Mouse (Mus musculus): ENCODE data around the gene Met. TPM values are rescaled to one million over a fixed set of nuclear protein-coding genes. Genes with fewer than 3 reads are reported as not detected.

Met gene
- total and polyA plus RNA-seq, 3 experiments, result 0.76 to 1.4 (median 1.3) TPM

GRCm38 (mm10) chr6:17555719-17556118 is 92.1 kb downstream of the Met start:
- no peak for TF ChIP-seq CTCF (IDR thresholded peaks at IDR 0.05)
- no peak for TF ChIP-seq EP300 (IDR thresholded peaks at IDR 0.05; ENCODE audit: insufficient read depth, low read depth, low read length)
- TF ChIP-seq POLR2A (IDR thresholded peaks at IDR 0.05; ENCODE audit: insufficient read depth, low read depth, low read length), result no peak
- intact Hi-C loops (cut with DNase I), result no loop called here
- Histone ChIP-seq H3K4me3 (no peak overlapping the region), H3K27me3 (ENCODE audit: control insufficient read depth, insufficient read depth, low read length) (no peaks in the 10 kb centered on the region), H3K4me1 (ENCODE audit: control insufficient read depth, insufficient read depth, low read length) (no peaks in the 10 kb centered on the region), H3K9ac (ENCODE audit: low read depth, low read length) (no peak overlapping the region), H3K27ac (no peak overlapping the region), H3K79me2 (replicated peaks; ENCODE audit: control insufficient read depth, insufficient read depth, low read length) (no peaks in the 10 kb centered on the region), H3K36me3 (ENCODE audit: control insufficient read depth, insufficient read depth, low read length) (no peaks in the 10 kb centered on the region)
- WGBS, result 78% methylated on average over 7 of the region's 7 CpGs
- no peak for DNase-seq

GRCm38 (mm10) chr6:17559657-17560056 is 96.1 kb downstream of the Met start:
- intact Hi-C loops (cut with DNase I), result no loop called here
- H3K79me2 ChIP-seq (replicated peaks; ENCODE audit: control insufficient read depth, insufficient read depth, low read length), result no peaks in the 10 kb centered on the region
- no peak for DNase-seq
- 78% methylated on average over 4 of the region's 4 CpGs for WGBS
- H3K4me3 ChIP-seq, result no peak overlapping the region
- TF ChIP-seq CTCF (IDR thresholded peaks at IDR 0.05) (no peak), EP300 (IDR thresholded peaks at IDR 0.05; ENCODE audit: insufficient read depth, low read depth, low read length) (no peak), POLR2A (IDR thresholded peaks at IDR 0.05; ENCODE audit: insufficient read depth, low read depth, low read length) (no peak)
- no peak overlapping the region for H3K9ac ChIP-seq (ENCODE audit: low read depth, low read length)
- H3K27me3 ChIP-seq (ENCODE audit: control insufficient read depth, insufficient read depth, low read length), result no peaks in the 10 kb centered on the region
- no peaks in the 10 kb centered on the region for H3K4me1 ChIP-seq (ENCODE audit: control insufficient read depth, insufficient read depth, low read length)
- H3K27ac ChIP-seq, result no peak overlapping the region
- H3K36me3 ChIP-seq (ENCODE audit: control insufficient read depth, insufficient read depth, low read length), result no peaks in the 10 kb centered on the region

- DNase-seq, result no peak
- H3K27ac ChIP-seq, result no peak overlapping the region
- 81% methylated on average over 2 of the region's 2 CpGs for WGBS
Observed at GRCm38 (mm10) chr6:17561347-17561746, 97.7 kb downstream of the Met start.

GRCm38 (mm10) chr6:17561886-17562285 is 98.3 kb downstream of the Met start:
- TF ChIP-seq CTCF (IDR thresholded peaks at IDR 0.05) (no peak), EP300 (IDR thresholded peaks at IDR 0.05; ENCODE audit: insufficient read depth, low read depth, low read length) (no peak), POLR2A (IDR thresholded peaks at IDR 0.05; ENCODE audit: insufficient read depth, low read depth, low read length) (no peak)
- Histone ChIP-seq H3K79me2 (replicated peaks; ENCODE audit: control insufficient read depth, insufficient read depth, low read length) (no peaks in the 10 kb centered on the region), H3K27me3 (ENCODE audit: control insufficient read depth, insufficient read depth, low read length) (no peaks in the 10 kb centered on the region), H3K27ac (no peak overlapping the region), H3K4me3 (no peak overlapping the region), H3K4me1 (ENCODE audit: control insufficient read depth, insufficient read depth, low read length) (no peaks in the 10 kb centered on the region), H3K9ac (ENCODE audit: low read depth, low read length) (no peak overlapping the region), H3K36me3 (ENCODE audit: control insufficient read depth, insufficient read depth, low read length) (no peaks in the 10 kb centered on the region)
- intact Hi-C loops (cut with DNase I), result no loop called here
- DNase-seq, result no peak
- WGBS, result 77% methylated on average over 3 of the region's 3 CpGs

More at GRCm38 (mm10) chr6:17561347-17561746, 97.7 kb downstream of the Met start:
- intact Hi-C loops (cut with DNase I), result no loop called here
- Histone ChIP-seq H3K36me3 (ENCODE audit: control insufficient read depth, insufficient read depth, low read length) (no peaks in the 10 kb centered on the region), H3K27me3 (ENCODE audit: control insufficient read depth, insufficient read depth, low read length) (no peaks in the 10 kb centered on the region), H3K4me3 (no peak overlapping the region), H3K79me2 (replicated peaks; ENCODE audit: control insufficient read depth, insufficient read depth, low read length) (no peaks in the 10 kb centered on the region), H3K9ac (ENCODE audit: low read depth, low read length) (no peak overlapping the region), H3K4me1 (ENCODE audit: control insufficient read depth, insufficient read depth, low read length) (no peaks in the 10 kb centered on the region)
- no peak for TF ChIP-seq CTCF (IDR thresholded peaks at IDR 0.05)

GRCm38 (mm10) chr6:17562472-17563088 is 99.0 kb downstream of the Met start:
- H3K4me3 ChIP-seq, result no peak overlapping the region
- TF ChIP-seq POLR2A (IDR thresholded peaks at IDR 0.05; ENCODE audit: insufficient read depth, low read depth, low read length) (no peak), EP300 (IDR thresholded peaks at IDR 0.05; ENCODE audit: insufficient read depth, low read depth, low read length) (no peak), CTCF (IDR thresholded peaks at IDR 0.05) (no peak)
- DNase-seq, result no peak
- no peaks in the 10 kb centered on the region for H3K27me3 ChIP-seq (ENCODE audit: control insufficient read depth, insufficient read depth, low read length)
- 52% methylated on average over 10 of the region's 10 CpGs for WGBS
- no peaks in the 10 kb centered on the region for H3K4me1 ChIP-seq (ENCODE audit: control insufficient read depth, insufficient read depth, low read length)
- H3K27ac ChIP-seq, result no peak overlapping the region
- no peaks in the 10 kb centered on the region for H3K36me3 ChIP-seq (ENCODE audit: control insufficient read depth, insufficient read depth, low read length)
- intact Hi-C loops (cut with DNase I), result no loop called here
- no peaks in the 10 kb centered on the region for H3K79me2 ChIP-seq (replicated peaks; ENCODE audit: control insufficient read depth, insufficient read depth, low read length)
- H3K9ac ChIP-seq (ENCODE audit: low read depth, low read length), result no peak overlapping the region

- no peak for DNase-seq
- Histone ChIP-seq H3K4me1 (ENCODE audit: control insufficient read depth, insufficient read depth, low read length) (no peaks in the 10 kb centered on the region), H3K36me3 (ENCODE audit: control insufficient read depth, insufficient read depth, low read length) (no peaks in the 10 kb centered on the region), H3K4me3 (no peak overlapping the region), H3K79me2 (replicated peaks; ENCODE audit: control insufficient read depth, insufficient read depth, low read length) (no peaks in the 10 kb centered on the region), H3K27ac (no peak overlapping the region), H3K27me3 (ENCODE audit: control insufficient read depth, insufficient read depth, low read length) (no peaks in the 10 kb centered on the region), H3K9ac (ENCODE audit: low read depth, low read length) (no peak overlapping the region)
- TF ChIP-seq POLR2A (IDR thresholded peaks at IDR 0.05; ENCODE audit: insufficient read depth, low read depth, low read length) (no peak), CTCF (IDR thresholded peaks at IDR 0.05) (no peak)
- 86% methylated on average over 11 of the region's 11 CpGs for WGBS
- intact Hi-C loops (cut with DNase I), result no loop called here
Observed at GRCm38 (mm10) chr6:17568702-17569352, 105.2 kb downstream of the Met start.

Data from heart, adult 2 months (tissue).